Mouse (Mus musculus): Measurements from ENCODE around the gene Mdm4.

- TF ChIP-seq POLR2A (IDR thresholded peaks at IDR 0.05; ENCODE audit: control insufficient read depth, low read depth, low read length): no peak
- no peak for TF ChIP-seq CTCF (IDR thresholded peaks at IDR 0.05; ENCODE audit: control insufficient read depth, insufficient read depth, insufficient replicate concordance, low read depth, low read length)
Observed at GRCm38 (mm10) chr1:133018580-133018979, 11.8 kb downstream of the Mdm4 start.
